Mouse (Mus musculus): ENCODE measurements around the gene Trhr2. TPM values are rescaled to one million over a fixed set of nuclear protein-coding genes. Genes with fewer than 3 reads are reported as not detected.

Gene Trhr2
- polyA plus RNA-seq, 1 experiment from 2014 or later: not detected

- WGBS: 94% methylated on average over 7 of the region's 7 CpGs
Observed at GRCm38 (mm10) chr8:122375320-122375719, 14.8 kb upstream of the Trhr2 start.

DNA sequence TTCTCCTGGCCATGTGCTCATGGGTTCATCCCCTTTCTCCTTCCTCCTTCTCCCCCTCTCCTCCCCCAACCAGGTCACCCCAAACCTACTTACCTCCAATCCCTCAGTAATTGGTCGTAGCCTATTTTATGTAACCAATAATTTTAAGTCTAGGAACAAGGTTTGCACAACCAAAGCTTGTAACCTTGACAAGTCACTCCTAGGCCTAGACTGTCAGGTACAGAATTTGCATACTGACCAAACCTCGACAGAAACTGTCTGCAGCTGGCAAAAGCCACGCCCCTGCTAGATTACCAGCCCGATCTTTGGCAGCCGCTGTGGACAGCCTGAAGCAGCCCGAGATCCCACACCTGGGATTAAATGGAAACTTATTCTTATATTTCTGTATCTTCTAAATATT is 11.2 kb upstream of the Trhr2 start:
- ATAC-seq (ENCODE audit: low FRiP score, low TSS enrichment): no peak
- Histone ChIP-seq H3K4me3 (ENCODE audit: low read depth, low read length) (no peak overlapping the region), H3K27ac (replicated peaks) (no peak overlapping the region), H3K4me1 (replicated peaks; ENCODE audit: control insufficient read depth, insufficient read depth) (no peaks in the 10 kb centered on the region), H3K27me3 (ENCODE audit: control insufficient read depth, insufficient read depth, low read length) (no peaks in the 10 kb centered on the region), H3K36me3 (ENCODE audit: control insufficient read depth, insufficient read depth, low read length) (no peaks in the 10 kb centered on the region), H3K4me2 (replicated peaks; ENCODE audit: low read depth) (no peak overlapping the region), H3K9ac (ENCODE audit: low read length) (no peak overlapping the region), H3K9me3 (ENCODE audit: control insufficient read depth, low read length) (no peaks in the 10 kb centered on the region)
- DNase-seq (ENCODE audit: low spot score): no peak
- 64% methylated on average over 6 of the region's 6 CpGs for WGBS
- TF ChIP-seq EP300 (optimal IDR thresholded peaks at IDR 0.05) (no peak), CTCF (IDR thresholded peaks at IDR 0.05; ENCODE audit: low read depth) (no peak)

More at GRCm38 (mm10) chr8:122375320-122375719, 14.8 kb upstream of the Trhr2 start:
- H3K27ac ChIP-seq (replicated peaks): no peak overlapping the region
- H3K4me2 ChIP-seq (replicated peaks; ENCODE audit: low read depth): no peak overlapping the region
- TF ChIP-seq CTCF (IDR thresholded peaks at IDR 0.05; ENCODE audit: low read depth) (no peak), EP300 (optimal IDR thresholded peaks at IDR 0.05) (no peak)
- H3K4me1 ChIP-seq (replicated peaks; ENCODE audit: control insufficient read depth, insufficient read depth): no peaks in the 10 kb centered on the region
- H3K9me3 ChIP-seq (ENCODE audit: control insufficient read depth, low read length): no peaks in the 10 kb centered on the region
- ATAC-seq (ENCODE audit: low FRiP score, low TSS enrichment) (no peak), DNase-seq (ENCODE audit: low spot score) (no peak)
- H3K27me3 ChIP-seq (ENCODE audit: control insufficient read depth, insufficient read depth, low read length): no peaks in the 10 kb centered on the region
- H3K9ac ChIP-seq (ENCODE audit: low read length): no peak overlapping the region
- H3K4me3 ChIP-seq (ENCODE audit: low read depth, low read length): no peak overlapping the region
- 0 out of 2 replicates have a peak, but pooled peaks cover 3% of the 10 kb centered on the region for H3K36me3 ChIP-seq (ENCODE audit: control insufficient read depth, insufficient read depth, low read length)

DNA sequence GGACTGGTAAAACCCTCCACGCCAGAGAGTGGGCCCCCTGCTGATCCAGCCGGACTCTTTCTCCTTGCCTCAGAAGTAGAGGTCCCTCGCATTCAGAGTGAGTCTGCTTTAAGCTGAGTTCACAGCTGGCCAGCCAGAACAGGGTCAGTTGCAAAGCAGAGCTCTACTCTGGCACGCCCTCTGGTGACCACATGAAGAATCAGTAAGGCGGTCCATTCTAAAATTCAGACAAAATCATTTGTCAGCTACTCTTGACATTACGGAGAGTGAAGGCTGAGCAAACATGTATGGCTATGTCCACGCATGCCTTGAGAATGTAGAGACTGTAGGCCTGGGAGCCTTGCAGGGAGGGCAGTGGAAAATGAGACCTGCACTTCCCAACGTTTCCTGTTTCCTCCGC is 9.1 kb upstream of the Trhr2 start:
- ATAC-seq (ENCODE audit: low FRiP score, low TSS enrichment): peak; percentile 81
- TF ChIP-seq EP300 (optimal IDR thresholded peaks at IDR 0.05) (no peak), CTCF (IDR thresholded peaks at IDR 0.05; ENCODE audit: low read depth) (peak; percentile 90)
- H3K9ac ChIP-seq (ENCODE audit: low read length): peak overlapping the region; percentile 38; the same call in 1 of the 2 replicates

GRCm38 (mm10) chr8:122368494-122368893 is 7.9 kb upstream of the Trhr2 start:
- Histone ChIP-seq H3K9me3 (ENCODE audit: control insufficient read depth, low read length) (no peaks in the 10 kb centered on the region), H3K4me2 (replicated peaks; ENCODE audit: low read depth) (no peak overlapping the region), H3K36me3 (ENCODE audit: control insufficient read depth, insufficient read depth, low read length) (no peaks in the 10 kb centered on the region), H3K27ac (replicated peaks) (no peak overlapping the region), H3K4me3 (ENCODE audit: low read depth, low read length) (no peak overlapping the region), H3K27me3 (ENCODE audit: control insufficient read depth, insufficient read depth, low read length) (no peaks in the 10 kb centered on the region), H3K4me1 (replicated peaks; ENCODE audit: control insufficient read depth, insufficient read depth) (no peaks in the 10 kb centered on the region), H3K9ac (ENCODE audit: low read length) (no peak overlapping the region)
- TF ChIP-seq EP300 (optimal IDR thresholded peaks at IDR 0.05): no peak
- no peak for TF ChIP-seq CTCF (IDR thresholded peaks at IDR 0.05; ENCODE audit: low read depth)
- DNase-seq (ENCODE audit: low spot score) (no peak), ATAC-seq (ENCODE audit: low FRiP score, low TSS enrichment) (0 out of 2 replicates have a peak, but pooled peaks have one; percentile 31)
- WGBS: 46% methylated on average over 10 of the region's 10 CpGs

More for the DNA sequence above, 9.1 kb upstream of the Trhr2 start:
- no peak overlapping the region for H3K4me2 ChIP-seq (replicated peaks; ENCODE audit: low read depth)
- H3K4me1 ChIP-seq (replicated peaks; ENCODE audit: control insufficient read depth, insufficient read depth): no peaks in the 10 kb centered on the region
- no peaks in the 10 kb centered on the region for H3K36me3 ChIP-seq (ENCODE audit: control insufficient read depth, insufficient read depth, low read length)
- 9% methylated on average over 9 of the region's 9 CpGs for whole genome bisulfite sequencing
- DNase-seq (ENCODE audit: low spot score): peak; percentile 80
- no peak overlapping the region for H3K4me3 ChIP-seq (ENCODE audit: low read depth, low read length)
- H3K27ac ChIP-seq (replicated peaks): no peak overlapping the region
- no peaks in the 10 kb centered on the region for H3K27me3 ChIP-seq (ENCODE audit: control insufficient read depth, insufficient read depth, low read length)
- no peaks in the 10 kb centered on the region for H3K9me3 ChIP-seq (ENCODE audit: control insufficient read depth, low read length)

- Histone ChIP-seq H3K9me3 (ENCODE audit: control insufficient read depth, low read length) (no peaks in the 10 kb centered on the region), H3K4me3 (ENCODE audit: low read depth, low read length) (no peak overlapping the region), H3K27me3 (ENCODE audit: control insufficient read depth, insufficient read depth, low read length) (no peaks in the 10 kb centered on the region), H3K27ac (replicated peaks) (no peak overlapping the region), H3K4me2 (replicated peaks; ENCODE audit: low read depth) (no peak overlapping the region), H3K36me3 (ENCODE audit: control insufficient read depth, insufficient read depth, low read length) (no peaks in the 10 kb centered on the region), H3K4me1 (replicated peaks; ENCODE audit: control insufficient read depth, insufficient read depth) (no peaks in the 10 kb centered on the region), H3K9ac (ENCODE audit: low read length) (no peak overlapping the region)
- WGBS: 37% methylated on average over 7 of the region's 8 CpGs
- ATAC-seq (ENCODE audit: low FRiP score, low TSS enrichment): no peak
- TF ChIP-seq EP300 (optimal IDR thresholded peaks at IDR 0.05): no peak
- TF ChIP-seq CTCF (IDR thresholded peaks at IDR 0.05; ENCODE audit: low read depth): no peak
- no peak for DNase-seq (ENCODE audit: low spot score)
Observed at GRCm38 (mm10) chr8:122362967-122363366, 2.4 kb upstream of the Trhr2 start.

- no peaks in the 10 kb centered on the region for H3K27me3 ChIP-seq (ENCODE audit: control insufficient read depth, insufficient read depth, low read length)
- no peak overlapping the region for H3K27ac ChIP-seq (replicated peaks)
- no peaks in the 10 kb centered on the region for H3K4me1 ChIP-seq (replicated peaks; ENCODE audit: control insufficient read depth, insufficient read depth)
- no peak overlapping the region for H3K4me3 ChIP-seq (ENCODE audit: low read depth, low read length)
- no peak overlapping the region for H3K9ac ChIP-seq (ENCODE audit: low read length)
- TF ChIP-seq EP300 (optimal IDR thresholded peaks at IDR 0.05) (no peak), CTCF (IDR thresholded peaks at IDR 0.05; ENCODE audit: low read depth) (no peak)
- H3K9me3 ChIP-seq (ENCODE audit: control insufficient read depth, low read length): no peaks in the 10 kb centered on the region
- H3K4me2 ChIP-seq (replicated peaks; ENCODE audit: low read depth): no peak overlapping the region
- ATAC-seq (ENCODE audit: low FRiP score, low TSS enrichment) (no peak; the same call in 1 of the 2 replicates), DNase-seq (ENCODE audit: low spot score) (no peak)
- no peaks in the 10 kb centered on the region for H3K36me3 ChIP-seq (ENCODE audit: control insufficient read depth, insufficient read depth, low read length)
- 22% methylated on average over 5 of the region's 5 CpGs for WGBS
Observed at GRCm38 (mm10) chr8:122362271-122362670, 1.7 kb upstream of the Trhr2 start.
